9 mouse cellular contexts compared by ENCODE assay signal in the genomic region with DNA sequence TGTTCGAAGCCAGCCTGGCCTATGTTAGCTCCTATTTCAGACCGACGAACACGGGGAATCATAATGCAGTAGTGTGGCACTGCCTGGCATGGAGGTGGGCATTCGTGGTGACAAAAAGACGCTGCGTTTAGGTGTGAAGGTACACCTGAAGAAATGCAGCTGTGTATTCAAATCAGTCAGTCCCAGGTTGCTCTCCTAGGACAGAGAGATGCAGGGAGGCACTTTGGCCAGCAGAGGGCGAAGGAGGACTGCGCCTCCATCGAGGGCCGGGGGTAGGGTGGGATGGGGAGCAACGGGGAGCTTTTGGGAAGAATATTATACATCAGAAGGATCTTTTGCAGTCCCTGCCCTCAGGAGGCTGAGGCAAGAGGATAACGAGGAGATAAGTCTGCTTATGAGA. TPM values are rescaled to one million over a fixed set of nuclear protein-coding genes. Genes with fewer than 3 reads are reported as not detected.
DNase-seq lines count a peak whose midpoint lies in the region; ATAC-seq lines count a peak whose summit lies in the region.
"Had no signal": no experiment of that assay in that cellular context is flagged by ENCODE, and none has a peak within 500 bp of the region (broad histone marks: within the 10 kb centered on the region; RNA-seq: fewer than 3 reads in every experiment).

No protein-coding gene starts in this region.

- H3K27me3 ChIP-seq in forebrain, embryonic 14.5 days (replicated peaks; ENCODE audit: control insufficient read depth, insufficient read depth, low read length): peaks cover 11% of the 10 kb centered on the region; the same call in 1 of the 2 replicates
- peaks cover 10% of the 10 kb centered on the region for H3K27me3 ChIP-seq in forebrain, embryonic 15.5 days
- H3K27me3 ChIP-seq in midbrain, embryonic 11.5 days (ENCODE audit: control insufficient read depth, insufficient read depth, low read length): peaks cover 8% of the 10 kb centered on the region
- peaks cover 17% of the 10 kb centered on the region for H3K27me3 ChIP-seq in midbrain, embryonic 15.5 days (replicated peaks)
- H3K27me3 ChIP-seq in heart, embryonic 12.5 days (replicated peaks): peaks cover 29% of the 10 kb centered on the region

- 21% methylated on average over 13 of the region's 13 CpGs for WGBS in forebrain, embryonic 14.5 days
- WGBS in forebrain, embryonic 15.5 days: 22% methylated on average over 13 of the region's 13 CpGs
- 22% methylated on average over 13 of the region's 13 CpGs for WGBS in midbrain, embryonic 11.5 days
- WGBS in midbrain, embryonic 15.5 days: 23% methylated on average over 13 of the region's 13 CpGs
- WGBS in heart, embryonic 12.5 days: 15% methylated on average over 13 of the region's 13 CpGs

- H3K4me2 ChIP-seq in forebrain, embryonic 14.5 days (ENCODE audit: low read length): no peak overlapping the region
- no peak overlapping the region for H3K4me2 ChIP-seq in forebrain, embryonic 15.5 days (replicated peaks)
- H3K4me2 ChIP-seq in midbrain, embryonic 11.5 days: no peak overlapping the region
- H3K4me2 ChIP-seq in midbrain, embryonic 15.5 days: no peak overlapping the region
- H3K4me2 ChIP-seq in heart, embryonic 12.5 days: peak overlapping the region; percentile 22; the same call in 1 of the 2 replicates
- H3K4me2 ChIP-seq: limb, embryonic 15.5 days had no signal

- no peaks in the 10 kb centered on the region for H3K9me3 ChIP-seq in forebrain, embryonic 14.5 days (replicated peaks; ENCODE audit: control insufficient read depth, low read length)
- H3K9me3 ChIP-seq in forebrain, embryonic 15.5 days: no peaks in the 10 kb centered on the region
- no peaks in the 10 kb centered on the region for H3K9me3 ChIP-seq in midbrain, embryonic 11.5 days (ENCODE audit: control insufficient read depth, low read length)
- H3K9me3 ChIP-seq in midbrain, embryonic 15.5 days: no peaks in the 10 kb centered on the region
- no peaks in the 10 kb centered on the region for H3K9me3 ChIP-seq in heart, embryonic 12.5 days (replicated peaks)
- H3K9me3 ChIP-seq: limb, embryonic 15.5 days had no signal

- H3K36me3 ChIP-seq in forebrain, embryonic 14.5 days (ENCODE audit: control insufficient read depth, insufficient read depth, low read length): no peaks in the 10 kb centered on the region
- no peaks in the 10 kb centered on the region for H3K36me3 ChIP-seq in forebrain, embryonic 15.5 days
- H3K36me3 ChIP-seq in midbrain, embryonic 11.5 days (ENCODE audit: control insufficient read depth, insufficient read depth, low read length): no peaks in the 10 kb centered on the region
- no peaks in the 10 kb centered on the region for H3K36me3 ChIP-seq in midbrain, embryonic 15.5 days (replicated peaks)
- no peaks in the 10 kb centered on the region for H3K36me3 ChIP-seq in heart, embryonic 12.5 days
- H3K36me3 ChIP-seq: limb, embryonic 15.5 days had no signal

- no peaks in the 10 kb centered on the region for H3K4me1 ChIP-seq in forebrain, embryonic 14.5 days (ENCODE audit: control insufficient read depth, insufficient read depth, low read length)
- H3K4me1 ChIP-seq in forebrain, embryonic 15.5 days: peaks cover 1% of the 10 kb centered on the region
- H3K4me1 ChIP-seq in midbrain, embryonic 11.5 days (ENCODE audit: control insufficient read depth, insufficient read depth, low read length): peaks cover 9% of the 10 kb centered on the region; the same call in 1 of the 2 replicates
- 0 out of 2 replicates have a peak, but pooled peaks cover 1% of the 10 kb centered on the region for H3K4me1 ChIP-seq in midbrain, embryonic 15.5 days
- peaks cover 2% of the 10 kb centered on the region for H3K4me1 ChIP-seq in heart, embryonic 12.5 days (replicated peaks)
- H3K4me1 ChIP-seq: limb, embryonic 15.5 days had no signal

- no peak overlapping the region for H3K27ac ChIP-seq in forebrain, embryonic 14.5 days (ENCODE audit: low read depth, low read length)
- no peak overlapping the region for H3K27ac ChIP-seq in forebrain, embryonic 15.5 days (replicated peaks)
- no peak overlapping the region for H3K27ac ChIP-seq in midbrain, embryonic 11.5 days (ENCODE audit: low read depth, low read length)
- H3K27ac ChIP-seq in midbrain, embryonic 15.5 days: no peak overlapping the region
- no peak overlapping the region for H3K27ac ChIP-seq in heart, embryonic 12.5 days (ENCODE audit: poor library complexity, severe bottlenecking)
- H3K27ac ChIP-seq: limb, embryonic 15.5 days had no signal

- peak; percentile 63 for DNase-seq in forebrain, embryonic 14.5 days (ENCODE audit: low spot score)
- peak; percentile 94 for DNase-seq in midbrain, embryonic 11.5 days (ENCODE audit: low spot score, missing footprints)
- peak; percentile 75 for DNase-seq in NIH3T3 (ENCODE audit: low read depth)
- peak; percentile 67 for DNase-seq in lung, postnatal 10 days
- DNase-seq in thymus, postnatal 4 days: peak; percentile 87

- no peak overlapping the region for H3K9ac ChIP-seq in forebrain, embryonic 14.5 days (ENCODE audit: low read length)
- H3K9ac ChIP-seq in forebrain, embryonic 15.5 days (replicated peaks): no peak overlapping the region
- no peak overlapping the region for H3K9ac ChIP-seq in midbrain, embryonic 11.5 days (ENCODE audit: low read length)
- no peak overlapping the region for H3K9ac ChIP-seq in midbrain, embryonic 15.5 days
- no peak overlapping the region for H3K9ac ChIP-seq in heart, embryonic 12.5 days
- H3K9ac ChIP-seq: limb, embryonic 15.5 days had no signal

- no peak for ATAC-seq in forebrain, embryonic 14.5 days
- no peak for ATAC-seq in forebrain, embryonic 15.5 days (replicated peaks)
- ATAC-seq in midbrain, embryonic 11.5 days (ENCODE audit: low FRiP score): no peak
- no peak for ATAC-seq in midbrain, embryonic 15.5 days (replicated peaks)
- ATAC-seq in heart, embryonic 12.5 days (ENCODE audit: insufficient number of reproducible peaks, low FRiP score): no peak

- H3K4me3 ChIP-seq in forebrain, embryonic 14.5 days (ENCODE audit: low read depth, low read length): no peak overlapping the region
- no peak overlapping the region for H3K4me3 ChIP-seq in forebrain, embryonic 15.5 days
- no peak overlapping the region for H3K4me3 ChIP-seq in midbrain, embryonic 11.5 days (ENCODE audit: low read depth, low read length)
- H3K4me3 ChIP-seq in midbrain, embryonic 15.5 days: no peak overlapping the region
- no peak overlapping the region for H3K4me3 ChIP-seq in heart, embryonic 12.5 days
- H3K4me3 ChIP-seq: limb, embryonic 15.5 days had no signal

RNA-seq across cellular contexts. Expression of a gene that starts 5.9 kb away (rescaled TPM):
- 3.0 and 5.0 TPM in 2 replicates for polyA plus RNA-seq in forebrain, embryonic 14.5 days (2014; fragmentation: Nextera tagmentation; extraction: Ambion mirVana)
- 2.1 and 2.7 TPM in 2 replicates for polyA plus RNA-seq in forebrain, embryonic 15.5 days (2015; fragmentation: Nextera tagmentation; extraction: Ambion mirVana)
- polyA plus RNA-seq in midbrain, embryonic 11.5 days (2014; fragmentation: Nextera tagmentation; extraction: Ambion mirVana): 18.4 and 20.8 TPM in 2 replicates
- 5.1 and 6.4 TPM in 2 replicates for polyA plus RNA-seq in midbrain, embryonic 15.5 days (2015; fragmentation: Nextera tagmentation; extraction: Ambion mirVana)
- 18.8 and 21.4 TPM in 2 replicates for polyA plus RNA-seq in heart, embryonic 12.5 days (2016; fragmentation: Nextera tagmentation; extraction: Ambion mirVana)

RNA-seq across cellular contexts. Expression of a gene that starts 39.4 kb away (rescaled TPM):
- 22.1 and 32.1 TPM in 2 replicates for polyA plus RNA-seq in forebrain, embryonic 14.5 days (2014; fragmentation: Nextera tagmentation; extraction: Ambion mirVana)
- polyA plus RNA-seq in forebrain, embryonic 15.5 days (2015; fragmentation: Nextera tagmentation; extraction: Ambion mirVana): 32.1 and 32.6 TPM in 2 replicates
- 15.6 and 15.8 TPM in 2 replicates for polyA plus RNA-seq in midbrain, embryonic 11.5 days (2014; fragmentation: Nextera tagmentation; extraction: Ambion mirVana)
- polyA plus RNA-seq in midbrain, embryonic 15.5 days (2015; fragmentation: Nextera tagmentation; extraction: Ambion mirVana): 34.3 and 34.7 TPM in 2 replicates
- 14.6 and 15.4 TPM in 2 replicates for polyA plus RNA-seq in heart, embryonic 12.5 days (2016; fragmentation: Nextera tagmentation; extraction: Ambion mirVana)

RNA-seq across cellular contexts. Expression of a gene that starts 39.7 kb away (rescaled TPM):
- polyA plus RNA-seq in forebrain, embryonic 14.5 days (2014; fragmentation: Nextera tagmentation; extraction: Ambion mirVana): 150 and 151 TPM in 2 replicates
- polyA plus RNA-seq in forebrain, embryonic 15.5 days (2015; fragmentation: Nextera tagmentation; extraction: Ambion mirVana): 132 TPM in 2 replicates
- 140 and 150 TPM in 2 replicates for polyA plus RNA-seq in midbrain, embryonic 11.5 days (2014; fragmentation: Nextera tagmentation; extraction: Ambion mirVana)
- 131 and 140 TPM in 2 replicates for polyA plus RNA-seq in midbrain, embryonic 15.5 days (2015; fragmentation: Nextera tagmentation; extraction: Ambion mirVana)
- polyA plus RNA-seq in heart, embryonic 12.5 days (2016; fragmentation: Nextera tagmentation; extraction: Ambion mirVana): 61.4 and 62.9 TPM in 2 replicates
